Mouse (Mus musculus): ENCODE data around the gene Atxn2.
"Not testable (repeated sequence)": the region's sequence is repeated elsewhere in the genome, so short reads cannot be mapped to it uniquely, and the experiment has no call there.

The Atxn2 gene

GRCm38 (mm10) chr5:121710851-121711173 is 325 bp upstream of the Atxn2 start:
- DNase-seq (ENCODE audit: low read depth, low spot score), result peak; percentile 34

GRCm38 (mm10) chr5:121711928-121712231 is 743 bp downstream of the Atxn2 start:
- DNase-seq (ENCODE audit: low read depth, low spot score), result no peak

GRCm38 (mm10) chr5:121712232-121712933 is 1.2 kb downstream of the Atxn2 start:
- no peak for DNase-seq (ENCODE audit: low read depth, low spot score)

- DNase-seq (ENCODE audit: low read depth, low spot score), result no peak
Measured at GRCm38 (mm10) chr5:121712934-121713538, 1.9 kb downstream of the Atxn2 start.

- no peak for DNase-seq (ENCODE audit: low read depth, low spot score)
Measured at GRCm38 (mm10) chr5:121714331-121714730, 3.2 kb downstream of the Atxn2 start.

GRCm38 (mm10) chr5:121714928-121715327 is 3.8 kb downstream of the Atxn2 start:
- DNase-seq (ENCODE audit: low read depth, low spot score), result no peak

- no peak for DNase-seq (ENCODE audit: low read depth, low spot score)
Measured at GRCm38 (mm10) chr5:121718462-121718861, 7.3 kb downstream of the Atxn2 start.

GRCm38 (mm10) chr5:121720888-121721585 is 9.9 kb downstream of the Atxn2 start:
- no peak for DNase-seq (ENCODE audit: low read depth, low spot score)

- no peak for DNase-seq (ENCODE audit: low read depth, low spot score)
Measured at GRCm38 (mm10) chr5:121721841-121722240, 10.7 kb downstream of the Atxn2 start.

GRCm38 (mm10) chr5:121724678-121725077 is 13.5 kb downstream of the Atxn2 start:
- DNase-seq (ENCODE audit: low read depth, low spot score), result no peak

GRCm38 (mm10) chr5:121730057-121730456 is 18.9 kb downstream of the Atxn2 start:
- no peak for DNase-seq (ENCODE audit: low read depth, low spot score)

- no peak for DNase-seq (ENCODE audit: low read depth, low spot score)
Measured at GRCm38 (mm10) chr5:121736641-121737040, 25.5 kb downstream of the Atxn2 start.

GRCm38 (mm10) chr5:121738162-121738561 is 27.0 kb downstream of the Atxn2 start:
- DNase-seq (ENCODE audit: low read depth, low spot score), result not testable (repeated sequence)

- no peak for DNase-seq (ENCODE audit: low read depth, low spot score)
Measured at GRCm38 (mm10) chr5:121738576-121739191, 27.5 kb downstream of the Atxn2 start.

- DNase-seq (ENCODE audit: low read depth, low spot score), result no peak
Measured at GRCm38 (mm10) chr5:121740516-121740915, 29.4 kb downstream of the Atxn2 start.

GRCm38 (mm10) chr5:121742915-121743314 is 31.8 kb downstream of the Atxn2 start:
- DNase-seq (ENCODE audit: low read depth, low spot score), result no peak

- not testable (repeated sequence) for DNase-seq (ENCODE audit: low read depth, low spot score)
Measured at GRCm38 (mm10) chr5:121747884-121748594, 36.9 kb downstream of the Atxn2 start.

GRCm38 (mm10) chr5:121749633-121750032 is 38.5 kb downstream of the Atxn2 start:
- no peak for DNase-seq (ENCODE audit: low read depth, low spot score)

- DNase-seq (ENCODE audit: low read depth, low spot score), result no peak
Measured at GRCm38 (mm10) chr5:121757900-121758299, 46.8 kb downstream of the Atxn2 start.

- no peak for DNase-seq (ENCODE audit: low read depth, low spot score)
Measured at GRCm38 (mm10) chr5:121758341-121758740, 47.2 kb downstream of the Atxn2 start.

GRCm38 (mm10) chr5:121759921-121760320 is 48.8 kb downstream of the Atxn2 start:
- DNase-seq (ENCODE audit: low read depth, low spot score), result no peak

- DNase-seq (ENCODE audit: low read depth, low spot score), result no peak
Measured at GRCm38 (mm10) chr5:121761459-121761858, 50.3 kb downstream of the Atxn2 start.
